Mouse (Mus musculus) neural tube, embryonic 11.5 days (tissue): ENCODE results near the gene Sept11. TPM values are rescaled to one million over a fixed set of nuclear protein-coding genes. Genes with fewer than 3 reads are reported as not detected.

Experiments used
- ATAC-seq: fragments of 200-750 bp; cut with Nextera tagmentation; 2 replicates; pipeline ENCODE4 v1.8.0; 2017; ENCODE audit warnings: moderate number of reproducible peaks, mild to moderate bottlenecking, moderate TSS enrichment, moderate library complexity; ENCODE audit not compliant: insufficient read depth, low FRiP score, low TSS enrichment
- DNase-seq: peaks from one replicate; pipeline ENCODE4 v3.0.0-alpha.2; 2015; ENCODE audit warnings: low spot score
- H3K27ac ChIP-seq: fragments of 300-500 bp; sonication (generic); 2 replicates; pipeline ENCODE4 v1.5.1; 2014; ENCODE audit warnings: low read depth, mild to moderate bottlenecking, low read length
- H3K27me3 ChIP-seq: fragments of 300-500 bp; sonication (generic); 2 replicates; pipeline ENCODE4 v1.6.1; 2014; ENCODE audit warnings: mild to moderate bottlenecking, low read length, mixed read lengths; ENCODE audit not compliant: control insufficient read depth, insufficient read depth
- H3K36me3 ChIP-seq: fragments of 300-500 bp; sonication (generic); 2 replicates; pipeline ENCODE4 v1.6.1; 2014; ENCODE audit warnings: mild to moderate bottlenecking, low read length, moderate library complexity, mixed read lengths; ENCODE audit not compliant: control insufficient read depth, insufficient read depth
- H3K4me1 ChIP-seq: fragments of 300-500 bp; sonication (generic); 2 replicates; pipeline ENCODE4 v1.6.1; 2014; ENCODE audit warnings: low read length, mixed read lengths; ENCODE audit not compliant: control insufficient read depth, insufficient read depth
- H3K4me2 ChIP-seq: fragments of 300-500 bp; sonication (generic); 2 replicates; pipeline ENCODE4 v1.6.1; 2014; ENCODE audit warnings: low read depth, mild to moderate bottlenecking, moderate library complexity
- H3K4me3 ChIP-seq: fragments of 300-500 bp; sonication (generic); 2 replicates; pipeline ENCODE4 v1.5.1; 2014; ENCODE audit warnings: low read depth, low read length
- H3K9ac ChIP-seq: fragments of 300-500 bp; sonication (generic); 2 replicates; pipeline ENCODE4 v1.6.1; 2014; ENCODE audit warnings: mild to moderate bottlenecking, low read length
- H3K9me3 ChIP-seq: fragments of 300-500 bp; sonication (generic); 2 replicates; pipeline ENCODE4 v1.6.1; 2016; ENCODE audit warnings: low read length; ENCODE audit not compliant: control insufficient read depth
- WGBS: fragments of 180-500 bp; shearing (Covaris S2); extraction: QIAGEN DNeasy Blood & Tissue Kit; methylation state at CpG from one replicate; pipeline ENCODE4 v1.1.7; 2014; 5-methylcytosine and 5-hydroxymethylcytosine counted together
- polyA plus RNA-seq: library from polyadenylated mRNA; unstranded; fragments of >200 nt; fragmentation: Nextera tagmentation; extraction: Ambion mirVana; gene quantifications from 2 replicates; pipeline ENCODE4 v1.2.1, GENCODE M21; 2014

Gene Sept11
- polyA plus RNA-seq: 276 and 289 TPM in 2 replicates

DNA sequence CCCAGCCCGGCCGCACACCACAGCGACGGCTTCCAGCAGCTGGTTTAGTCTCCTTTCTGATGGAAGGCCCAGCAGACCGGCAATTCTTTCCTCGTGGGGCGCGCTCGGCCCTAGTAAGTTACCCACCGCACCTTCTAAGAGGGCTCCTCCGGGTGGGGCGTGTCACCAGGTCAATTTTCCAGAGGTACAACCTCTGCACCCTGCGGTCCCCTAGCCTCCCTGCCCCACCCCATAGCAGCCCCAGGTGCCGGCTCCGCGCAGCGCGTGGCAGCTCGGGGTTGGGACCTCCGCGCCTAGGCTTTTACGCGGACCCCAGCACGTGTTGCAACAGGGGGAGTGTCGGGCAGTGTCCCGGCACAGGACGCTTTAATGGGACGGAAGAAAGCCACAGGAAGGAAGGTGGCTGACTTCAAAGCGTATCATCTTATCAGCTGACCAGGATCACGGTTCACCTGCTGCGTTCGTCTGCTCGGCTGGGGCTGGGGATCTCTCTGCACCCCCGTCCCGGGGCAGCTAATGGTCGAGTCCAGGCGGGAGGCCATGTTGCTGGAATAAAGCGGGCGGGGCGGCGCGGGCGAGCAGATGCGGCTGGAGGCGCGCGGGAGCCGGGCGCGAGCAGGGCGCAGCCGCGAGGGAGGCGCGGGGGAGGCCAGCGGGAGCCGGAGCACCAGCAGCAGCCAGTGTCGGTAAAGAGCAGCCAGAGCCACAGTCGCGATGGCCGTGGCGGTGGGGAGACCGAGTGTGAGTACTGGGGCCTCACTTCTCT is at the start of gene Sept11:
TSS of gene Sept11 (plus strand) at position 581 of the 766 bp plus-strand sequence.
- H3K4me3 ChIP-seq: peak within 1 kb of the TSS; percentile 87
- no peaks in the 10 kb centered on the region for H3K27me3 ChIP-seq
- peak within 1 kb of the TSS; percentile 92 for H3K9ac ChIP-seq
- H3K36me3 ChIP-seq: no peaks in the 10 kb centered on the region
- DNase-seq (peak; percentile 95), ATAC-seq (peak; percentile 92)
- under 1% methylated on average over 63 of the region's 63 CpGs for WGBS
- peak within 1 kb of the TSS; percentile 94 for H3K4me2 ChIP-seq
- H3K9me3 ChIP-seq: no peaks in the 10 kb centered on the region
- H3K4me1 ChIP-seq: peaks cover 37% of the 10 kb centered on the region
- peak within 1 kb of the TSS; percentile 90 for H3K27ac ChIP-seq

DNA sequence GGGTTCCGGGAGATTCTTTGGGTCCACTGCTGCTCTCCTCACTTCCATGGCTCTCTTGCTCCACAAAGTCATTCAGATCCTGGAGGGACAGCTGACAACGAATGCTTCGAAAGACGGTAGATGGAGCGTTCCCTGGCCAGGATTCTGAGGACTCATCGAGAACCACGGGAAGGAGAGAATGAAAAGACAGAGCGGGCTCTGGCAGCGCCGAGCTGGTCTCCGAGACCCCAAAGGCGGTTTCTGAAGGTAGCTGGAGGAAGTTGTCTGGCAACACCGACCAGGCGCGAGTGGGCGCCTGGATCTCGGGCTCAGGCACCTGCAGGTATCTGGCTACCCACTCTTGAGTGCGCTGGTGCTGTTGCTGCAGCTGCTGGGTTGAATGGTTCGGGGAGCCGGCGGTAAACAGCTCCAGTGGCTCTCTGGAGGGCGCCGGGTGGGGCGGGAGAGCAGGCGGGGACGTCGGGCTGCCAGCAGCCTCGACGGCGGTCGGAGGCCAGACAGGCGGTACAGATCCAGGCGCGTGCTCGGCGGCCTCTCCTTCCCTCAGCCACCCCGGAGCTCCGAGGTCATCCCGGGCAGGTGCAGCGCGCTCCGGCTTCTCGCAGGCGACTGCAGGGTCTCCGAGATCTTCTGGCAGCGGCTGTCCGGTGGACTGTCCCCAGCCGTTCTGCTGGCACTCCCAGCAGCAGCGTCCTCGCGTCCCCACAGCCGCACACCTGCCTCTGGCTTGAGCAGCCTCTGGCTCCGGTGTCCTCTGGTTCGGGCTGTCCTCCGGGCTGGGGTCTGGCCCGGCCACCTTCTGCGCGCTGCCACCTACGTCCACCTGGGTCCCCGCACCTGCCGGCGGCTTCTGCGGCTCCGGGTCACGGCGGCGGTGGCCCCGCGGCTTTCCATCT is 49.3 kb upstream of the Sept11 start:
- 4% methylated on average over 69 of the region's 69 CpGs for WGBS
- H3K27ac ChIP-seq: no peak overlapping the region

DNA sequence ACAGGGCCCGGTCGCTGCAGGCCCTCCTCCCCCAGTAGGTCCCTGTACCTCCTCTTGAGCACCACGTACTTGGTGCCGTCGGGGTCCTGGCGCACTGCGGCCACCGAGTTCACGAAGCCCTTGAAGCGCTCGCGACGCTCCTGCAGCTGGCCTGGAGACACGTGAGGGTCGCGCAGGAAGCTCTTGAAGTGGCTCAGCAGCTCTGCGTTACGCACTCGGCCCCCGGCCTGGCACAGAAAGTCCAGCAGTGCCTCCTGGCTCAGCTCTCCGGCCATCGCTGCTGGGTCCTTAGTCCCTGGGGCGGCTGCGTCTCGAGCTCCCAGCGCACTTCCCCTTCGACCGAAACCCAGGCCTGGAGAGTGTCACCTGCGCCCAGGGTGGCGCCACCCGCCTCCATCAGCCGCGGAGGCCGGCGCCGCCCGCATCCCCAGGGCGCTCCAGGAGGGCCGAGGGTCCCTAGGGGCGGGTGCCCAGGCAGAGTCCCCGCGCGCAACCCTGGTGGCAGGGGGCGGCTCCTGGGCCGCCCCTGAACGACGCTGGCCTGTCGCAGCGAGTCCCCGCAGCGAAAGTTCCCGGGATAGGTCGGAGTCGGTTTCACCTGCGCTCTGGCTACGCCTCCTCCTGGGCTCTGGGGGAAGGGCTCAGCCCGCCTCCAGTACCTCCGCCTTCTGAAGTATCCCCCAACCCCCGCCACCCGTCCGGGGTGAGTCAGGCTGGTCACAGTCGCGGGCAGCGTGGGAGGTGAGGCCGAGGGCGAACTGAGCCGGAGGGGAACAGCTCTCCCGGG is 48.5 kb upstream of the Sept11 start, which contains the start of gene Sowahb:
TSS of gene Sowahb (minus strand) at position 439 of the 787 bp plus-strand sequence.
- 1% methylated on average over 65 of the region's 68 CpGs for WGBS
- Histone ChIP-seq H3K4me2 (peak within 1 kb of the TSS; percentile 93), H3K27me3 (peaks cover 59% of the 10 kb centered on the region), H3K4me3 (peak within 1 kb of the TSS; percentile 46), H3K4me1 (peaks cover 14% of the 10 kb centered on the region), H3K9ac (0 out of 2 replicates have a peak within 1 kb of the TSS, but pooled peaks have one; percentile 29), H3K27ac (no peak within 1 kb of the TSS), H3K9me3 (no peaks in the 10 kb centered on the region), H3K36me3 (no peaks in the 10 kb centered on the region)
- ATAC-seq (peak; percentile 54), DNase-seq (peak; percentile 43)

More for the DNA sequence above, 49.3 kb upstream of the Sept11 start:
- DNase-seq (peak; percentile 31), ATAC-seq (peak; percentile 36; the same call in 1 of the 2 replicates)
- peak overlapping the region; percentile 93 for H3K4me2 ChIP-seq
- H3K4me3 ChIP-seq: peak overlapping the region; percentile 46
- H3K4me1 ChIP-seq: peaks cover 14% of the 10 kb centered on the region
- peaks cover 59% of the 10 kb centered on the region for H3K27me3 ChIP-seq
- no peak overlapping the region for H3K9ac ChIP-seq
- H3K9me3 ChIP-seq: no peaks in the 10 kb centered on the region
- H3K36me3 ChIP-seq: no peaks in the 10 kb centered on the region

- H3K27me3 ChIP-seq: peaks cover 59% of the 10 kb centered on the region
- no peak overlapping the region for H3K27ac ChIP-seq
- H3K9ac ChIP-seq: no peak overlapping the region
- DNase-seq (no peak), ATAC-seq (0 out of 2 replicates have a peak, but pooled peaks have one; percentile 27)
- H3K9me3 ChIP-seq: no peaks in the 10 kb centered on the region
- peak overlapping the region; percentile 46 for H3K4me3 ChIP-seq
- under 1% methylated on average over 19 of the region's 19 CpGs for WGBS
- H3K4me2 ChIP-seq: peak overlapping the region; percentile 93
- H3K4me1 ChIP-seq: peaks cover 14% of the 10 kb centered on the region
- no peaks in the 10 kb centered on the region for H3K36me3 ChIP-seq
Measured at GRCm38 (mm10) chr5:93045371-93045714, 47.9 kb upstream of the Sept11 start.

GRCm38 (mm10) chr5:93046306-93046845 is 46.9 kb upstream of the Sept11 start:
- ATAC-seq: no peak
- Histone ChIP-seq H3K27me3 (peaks cover 59% of the 10 kb centered on the region), H3K27ac (no peak overlapping the region), H3K4me1 (peaks cover 14% of the 10 kb centered on the region), H3K9ac (no peak overlapping the region), H3K4me3 (no peak overlapping the region), H3K9me3 (no peaks in the 10 kb centered on the region), H3K4me2 (no peak overlapping the region), H3K36me3 (no peaks in the 10 kb centered on the region)
- DNase-seq: no peak
- 25% methylated on average over 5 of the region's 5 CpGs for WGBS

- Histone ChIP-seq H3K9ac (no peak overlapping the region), H3K4me1 (peaks cover 14% of the 10 kb centered on the region), H3K9me3 (no peaks in the 10 kb centered on the region), H3K4me3 (no peak overlapping the region), H3K27me3 (peaks cover 41% of the 10 kb centered on the region), H3K4me2 (no peak overlapping the region), H3K27ac (no peak overlapping the region), H3K36me3 (no peaks in the 10 kb centered on the region)
- no peak for DNase-seq
- no peak for ATAC-seq
- 72% methylated on average over 13 of the region's 13 CpGs for WGBS
Measured at GRCm38 (mm10) chr5:93048481-93049240, 44.6 kb upstream of the Sept11 start.

DNA sequence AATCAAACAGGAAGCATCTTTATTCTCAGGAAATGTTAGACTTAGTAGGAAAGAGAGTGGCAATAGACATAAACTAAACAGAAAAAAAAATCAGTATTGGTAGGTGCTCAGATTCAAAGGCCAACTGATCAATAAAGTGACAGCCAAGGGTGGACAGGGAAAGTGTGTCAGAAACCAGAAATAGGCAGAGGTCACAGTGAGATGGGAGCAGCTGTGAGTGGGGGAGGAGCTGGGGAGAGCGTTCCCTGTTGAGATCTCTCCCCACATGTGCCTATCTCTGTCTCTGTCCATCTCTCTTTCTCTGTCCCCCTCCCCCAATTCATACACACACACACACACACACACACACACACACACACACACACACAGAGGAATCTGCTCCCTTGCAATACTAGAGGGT is 43.3 kb upstream of the Sept11 start:
- DNase-seq: no peak
- WGBS: 50% methylated on average over 1 of the region's 1 CpGs

More for the DNA sequence above, 43.3 kb upstream of the Sept11 start:
- no peak overlapping the region for H3K27ac ChIP-seq
- no peaks in the 10 kb centered on the region for H3K9me3 ChIP-seq
- H3K9ac ChIP-seq: no peak overlapping the region
- no peaks in the 10 kb centered on the region for H3K36me3 ChIP-seq
- H3K27me3 ChIP-seq: peaks cover 28% of the 10 kb centered on the region
- ATAC-seq: no peak
- H3K4me1 ChIP-seq: peaks cover 4% of the 10 kb centered on the region; the same call in 1 of the 2 replicates
- no peak overlapping the region for H3K4me3 ChIP-seq
- H3K4me2 ChIP-seq: no peak overlapping the region
